Mouse (Mus musculus) lung, embryonic 16.5 days (tissue): Measurements from ENCODE around the gene Srd5a1. TPM values are rescaled to one million over a fixed set of nuclear protein-coding genes. Genes with fewer than 3 reads are reported as not detected.

Source experiments
- ATAC-seq: fragments of 200-750 bp; cut with Nextera tagmentation; 2 replicates; pipeline ENCODE4 v1.8.0; 2017; ENCODE audit warnings: low read depth, mild to moderate bottlenecking, moderate library complexity
- H3K27ac ChIP-seq: fragments of 300-500 bp; sonication (generic); 2 replicates; pipeline ENCODE4 v1.5.1; 2014; ENCODE audit warnings: mild to moderate bottlenecking, control low read depth, low read length
- H3K27me3 ChIP-seq: fragments of 300-500 bp; sonication (generic); 2 replicates; pipeline ENCODE4 v1.6.1; 2014; ENCODE audit warnings: low read depth, low read length, mixed read lengths; ENCODE audit not compliant: control insufficient read depth, insufficient read depth
- H3K36me3 ChIP-seq: fragments of 300-500 bp; sonication (generic); 2 replicates; pipeline ENCODE4 v1.6.1; 2014; ENCODE audit warnings: low read length; ENCODE audit not compliant: control insufficient read depth, insufficient read depth
- H3K4me1 ChIP-seq: fragments of 300-500 bp; sonication (generic); replicated peaks from 2 replicates; pipeline ENCODE4 v1.6.1; 2014; ENCODE audit warnings: low read length, mixed read lengths; ENCODE audit not compliant: control insufficient read depth, insufficient read depth
- H3K4me2 ChIP-seq: fragments of 300-500 bp; sonication (generic); 2 replicates; pipeline ENCODE4 v1.6.1; 2014; ENCODE audit warnings: low read depth, low read length, control low read depth
- H3K4me3 ChIP-seq: fragments of 300-500 bp; sonication (generic); 2 replicates; pipeline ENCODE4 v1.5.1; 2014; ENCODE audit warnings: mild to moderate bottlenecking, low read length, control low read depth
- H3K9ac ChIP-seq: fragments of 300-500 bp; sonication (generic); 2 replicates; pipeline ENCODE4 v1.6.1; 2014; ENCODE audit warnings: low read length, control low read depth
- H3K9me3 ChIP-seq: fragments of 300-500 bp; sonication (generic); 2 replicates; pipeline ENCODE4 v1.6.1; 2016; ENCODE audit warnings: low read length; ENCODE audit not compliant: control insufficient read depth
- WGBS: fragments of 180-500 bp; shearing (Covaris S2); extraction: QIAGEN DNeasy Blood & Tissue Kit; methylation state at CpG from one replicate; pipeline ENCODE4 v1.1.7; 2014; 5-methylcytosine and 5-hydroxymethylcytosine counted together
- polyA plus RNA-seq: library from polyadenylated mRNA; unstranded; fragments of >200 nt; fragmentation: Nextera tagmentation; extraction: Ambion mirVana; gene quantifications from 2 replicates; pipeline ENCODE4 v1.2.1, GENCODE M21; 2015

Srd5a1 gene
- polyA plus RNA-seq, 1 experiment from 2014 or later = 22.3 TPM

DNA sequence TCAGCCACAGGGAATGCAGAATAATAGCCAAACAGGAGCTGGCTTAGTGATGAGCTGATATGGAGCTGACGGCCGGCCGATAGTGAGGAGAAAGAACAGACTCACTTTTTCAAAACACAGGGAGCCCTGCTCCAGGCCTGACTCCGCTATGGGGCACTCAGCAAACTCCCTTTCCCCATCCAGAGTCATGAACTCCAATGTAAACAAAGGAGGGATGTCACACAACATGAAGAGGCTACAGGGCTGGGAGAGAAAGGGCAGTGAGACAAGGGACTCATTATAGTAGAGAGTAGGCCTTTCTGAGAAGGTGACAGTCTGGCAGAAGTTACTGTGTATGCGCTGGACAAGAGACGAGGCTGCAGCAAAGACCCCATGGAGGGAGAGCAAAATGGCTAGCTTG, 23.0 kb downstream of the Srd5a1 start:
- no peaks in the 10 kb centered on the region for H3K9me3 ChIP-seq
- H3K9ac ChIP-seq = no peak overlapping the region
- H3K4me1 ChIP-seq = no peaks in the 10 kb centered on the region
- H3K27ac ChIP-seq = no peak overlapping the region
- H3K4me3 ChIP-seq = no peak overlapping the region
- 31% methylated on average over 6 of the region's 6 CpGs for WGBS
- H3K36me3 ChIP-seq = no peaks in the 10 kb centered on the region
- H3K27me3 ChIP-seq = no peaks in the 10 kb centered on the region
- H3K4me2 ChIP-seq = no peak overlapping the region
- no peak for ATAC-seq

- Histone ChIP-seq H3K4me1 (no peaks in the 10 kb centered on the region), H3K36me3 (no peaks in the 10 kb centered on the region), H3K4me3 (no peak overlapping the region), H3K4me2 (no peak overlapping the region), H3K27me3 (no peaks in the 10 kb centered on the region), H3K9ac (no peak overlapping the region), H3K27ac (no peak overlapping the region), H3K9me3 (no peaks in the 10 kb centered on the region)
- no peak for ATAC-seq
- WGBS = 46% methylated on average over 3 of the region's 3 CpGs
Measured at GRCm38 (mm10) chr13:69587849-69588248, 23.4 kb downstream of the Srd5a1 start.

DNA sequence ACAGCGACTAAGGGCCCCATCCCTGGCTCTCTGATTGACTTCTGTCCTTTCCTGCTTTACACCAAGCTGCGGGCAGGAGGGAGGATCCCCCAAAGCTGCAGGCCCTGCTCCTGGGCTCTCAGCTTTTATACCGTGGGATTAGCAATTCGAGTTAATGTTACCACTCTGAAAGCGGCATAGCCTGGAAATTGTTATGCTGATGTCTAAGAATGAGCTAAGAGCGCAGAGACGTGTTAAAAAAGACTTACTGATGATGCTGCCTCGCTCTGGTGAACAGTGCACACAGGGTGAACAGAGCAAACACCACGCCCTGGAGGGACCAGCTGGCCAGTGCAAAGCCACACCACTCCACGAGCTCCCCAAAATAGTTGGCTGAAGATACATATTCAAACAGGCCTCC, 24.9 kb downstream of the Srd5a1 start:
- no peaks in the 10 kb centered on the region for H3K9me3 ChIP-seq
- H3K9ac ChIP-seq = no peak overlapping the region
- no peak overlapping the region for H3K4me3 ChIP-seq
- 68% methylated on average over 10 of the region's 10 CpGs for WGBS
- ATAC-seq = no peak
- H3K27me3 ChIP-seq = no peaks in the 10 kb centered on the region
- no peaks in the 10 kb centered on the region for H3K36me3 ChIP-seq
- no peak overlapping the region for H3K27ac ChIP-seq
- H3K4me1 ChIP-seq = no peaks in the 10 kb centered on the region
- no peak overlapping the region for H3K4me2 ChIP-seq

DNA sequence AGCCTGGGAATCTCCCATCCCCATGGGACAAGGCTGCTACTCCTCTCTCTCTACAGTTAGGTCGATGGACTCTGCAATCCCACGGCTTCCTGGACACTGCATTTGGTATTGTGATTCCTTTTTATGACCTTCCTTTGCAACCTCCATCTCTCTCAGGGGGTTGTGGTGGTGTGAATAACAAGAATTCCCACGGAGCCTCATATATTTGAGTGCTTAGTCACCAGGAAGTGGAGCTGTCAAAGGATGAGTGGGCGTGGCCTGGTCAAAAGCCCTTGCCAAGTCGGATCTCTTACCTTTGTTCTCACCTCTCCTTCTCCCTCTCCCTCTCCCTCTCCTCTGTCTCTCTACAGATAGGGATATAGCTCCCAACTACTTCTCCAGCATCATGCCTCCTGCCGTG, 25.4 kb downstream of the Srd5a1 start:
- 46% methylated on average over 6 of the region's 6 CpGs for WGBS
- H3K36me3 ChIP-seq = no peaks in the 10 kb centered on the region
- ATAC-seq = no peak
- no peak overlapping the region for H3K27ac ChIP-seq
- no peaks in the 10 kb centered on the region for H3K4me1 ChIP-seq
- H3K27me3 ChIP-seq = no peaks in the 10 kb centered on the region
- H3K4me3 ChIP-seq = no peak overlapping the region
- H3K4me2 ChIP-seq = no peak overlapping the region
- no peaks in the 10 kb centered on the region for H3K9me3 ChIP-seq
- no peak overlapping the region for H3K9ac ChIP-seq

- WGBS = 87% methylated on average over 6 of the region's 6 CpGs
- H3K27me3 ChIP-seq = no peaks in the 10 kb centered on the region
- H3K4me2 ChIP-seq = no peak overlapping the region
- H3K36me3 ChIP-seq = no peaks in the 10 kb centered on the region
- H3K9ac ChIP-seq = no peak overlapping the region
- no peaks in the 10 kb centered on the region for H3K4me1 ChIP-seq
- no peak overlapping the region for H3K27ac ChIP-seq
- H3K9me3 ChIP-seq = no peaks in the 10 kb centered on the region
- no peak for ATAC-seq
- no peak overlapping the region for H3K4me3 ChIP-seq
Measured at GRCm38 (mm10) chr13:69583591-69583990, 27.7 kb downstream of the Srd5a1 start.

- 83% methylated on average over 6 of the region's 6 CpGs for WGBS
- no peaks in the 10 kb centered on the region for H3K4me1 ChIP-seq
- no peak for ATAC-seq
- H3K4me3 ChIP-seq = no peak overlapping the region
- no peaks in the 10 kb centered on the region for H3K36me3 ChIP-seq
- H3K27me3 ChIP-seq = no peaks in the 10 kb centered on the region
- no peak overlapping the region for H3K9ac ChIP-seq
- H3K4me2 ChIP-seq = no peak overlapping the region
- no peak overlapping the region for H3K27ac ChIP-seq
- no peaks in the 10 kb centered on the region for H3K9me3 ChIP-seq
Measured at GRCm38 (mm10) chr13:69582411-69582810, 28.8 kb downstream of the Srd5a1 start.

GRCm38 (mm10) chr13:69577181-69577834, 33.9 kb downstream of the Srd5a1 start:
- ATAC-seq = no peak
- H3K36me3 ChIP-seq = no peaks in the 10 kb centered on the region
- no peaks in the 10 kb centered on the region for H3K27me3 ChIP-seq
- no peak overlapping the region for H3K4me2 ChIP-seq
- WGBS = 79% methylated on average over 16 of the region's 16 CpGs
- H3K27ac ChIP-seq = no peak overlapping the region
- H3K4me1 ChIP-seq = no peaks in the 10 kb centered on the region
- no peak overlapping the region for H3K4me3 ChIP-seq
- H3K9ac ChIP-seq = no peak overlapping the region
- no peaks in the 10 kb centered on the region for H3K9me3 ChIP-seq

- no peaks in the 10 kb centered on the region for H3K36me3 ChIP-seq
- ATAC-seq = no peak
- H3K4me1 ChIP-seq = no peaks in the 10 kb centered on the region
- H3K9me3 ChIP-seq = no peaks in the 10 kb centered on the region
- 56% methylated on average over 11 of the region's 11 CpGs for WGBS
- no peak overlapping the region for H3K4me3 ChIP-seq
- no peak overlapping the region for H3K9ac ChIP-seq
- H3K4me2 ChIP-seq = no peak overlapping the region
- H3K27ac ChIP-seq = no peak overlapping the region
- H3K27me3 ChIP-seq = no peaks in the 10 kb centered on the region
Measured at GRCm38 (mm10) chr13:69576676-69577075, 34.6 kb downstream of the Srd5a1 start.

DNA sequence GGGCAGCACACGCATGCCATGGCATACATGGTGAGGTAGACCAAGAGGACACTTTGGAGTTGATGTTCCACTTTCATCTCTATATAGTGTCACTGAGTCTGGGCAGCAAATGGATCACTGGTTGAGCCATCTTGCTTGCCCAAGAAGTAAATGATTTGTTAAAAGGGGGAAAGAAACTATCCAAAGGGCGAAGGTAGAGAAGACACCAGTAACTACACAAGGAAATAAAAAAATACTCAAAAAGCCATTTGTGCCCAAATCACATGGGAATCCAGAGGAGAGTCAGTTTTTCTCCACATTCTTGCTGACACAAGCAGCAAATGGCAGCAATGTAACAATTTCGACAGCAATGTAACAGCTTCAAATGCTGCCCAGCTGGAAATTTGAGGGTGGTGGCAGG, 38.6 kb downstream of the Srd5a1 start:
- WGBS = 89% methylated on average over 3 of the region's 3 CpGs
- Histone ChIP-seq H3K9me3 (no peaks in the 10 kb centered on the region), H3K36me3 (no peaks in the 10 kb centered on the region), H3K27me3 (no peaks in the 10 kb centered on the region), H3K4me2 (no peak overlapping the region), H3K4me1 (no peaks in the 10 kb centered on the region), H3K27ac (no peak overlapping the region), H3K9ac (no peak overlapping the region), H3K4me3 (no peak overlapping the region)
- ATAC-seq = no peak

- H3K4me2 ChIP-seq = no peak overlapping the region
- ATAC-seq = no peak
- no peak overlapping the region for H3K9ac ChIP-seq
- H3K4me1 ChIP-seq = no peaks in the 10 kb centered on the region
- H3K9me3 ChIP-seq = no peaks in the 10 kb centered on the region
- H3K4me3 ChIP-seq = no peak overlapping the region
- H3K27me3 ChIP-seq = no peaks in the 10 kb centered on the region
- 75% methylated on average over 9 of the region's 9 CpGs for WGBS
- no peaks in the 10 kb centered on the region for H3K36me3 ChIP-seq
- H3K27ac ChIP-seq = no peak overlapping the region
Measured at GRCm38 (mm10) chr13:69569201-69569600, 42.0 kb downstream of the Srd5a1 start.
